Mouse (Mus musculus): ENCODE data around the gene Zbtb22. TPM values are rescaled to one million over a fixed set of nuclear protein-coding genes. Genes with fewer than 3 reads are reported as not detected.
"Not testable (repeated sequence)": the region's sequence is repeated elsewhere in the genome, so short reads cannot be mapped to it uniquely, and the experiment has no call there.

The Zbtb22 gene
- 11.4 and 12.5 TPM in 2 replicates for polyA plus RNA-seq (2015; fragmentation: Nextera tagmentation; extraction: Ambion mirVana)

- H3K27me3 ChIP-seq (ENCODE audit: control insufficient read depth, insufficient read depth, low read length): no peaks in the 10 kb centered on the region
- H3K4me3 ChIP-seq (replicated peaks; ENCODE audit: low read length): peak within 1 kb of the TSS; percentile 64
- no peaks in the 10 kb centered on the region for H3K9me3 ChIP-seq (replicated peaks; ENCODE audit: control insufficient read depth, low read length)
- peak within 1 kb of the TSS; percentile 76 for H3K9ac ChIP-seq (ENCODE audit: low read length)
- H3K36me3 ChIP-seq (ENCODE audit: control insufficient read depth, insufficient read depth, low read length): peaks cover 27% of the 10 kb centered on the region
- H3K4me1 ChIP-seq (ENCODE audit: control insufficient read depth, insufficient read depth, low read length): peaks cover 23% of the 10 kb centered on the region
- H3K4me2 ChIP-seq (ENCODE audit: low read depth, low read length): peak within 1 kb of the TSS; percentile 73
- H3K27ac ChIP-seq (ENCODE audit: low read length): peak within 1 kb of the TSS; percentile 83
- ATAC-seq (ENCODE audit: insufficient read depth, low FRiP score): peak; percentile 92
- under 1% methylated on average over 34 of the region's 34 CpGs for WGBS
Observed at GRCm38 (mm10) chr17:33915671-33916250, at the start of gene Zbtb22, which contains the start of gene Tapbp. Gene Zbtb22, plus strand, starts transcription at chr17:33915904. Gene Tapbp, plus strand, starts transcription at chr17:33915899.

- not testable (repeated sequence) for ATAC-seq (ENCODE audit: insufficient read depth, low FRiP score); H3K4me1 ChIP-seq (ENCODE audit: control insufficient read depth, insufficient read depth, low read length); H3K4me2 ChIP-seq (ENCODE audit: low read depth, low read length); H3K9ac ChIP-seq (ENCODE audit: low read length); H3K27me3 ChIP-seq (ENCODE audit: control insufficient read depth, insufficient read depth, low read length); H3K9me3 ChIP-seq (replicated peaks; ENCODE audit: control insufficient read depth, low read length); H3K4me3 ChIP-seq (replicated peaks; ENCODE audit: low read length); H3K36me3 ChIP-seq (ENCODE audit: control insufficient read depth, insufficient read depth, low read length); H3K27ac ChIP-seq (ENCODE audit: low read length)
- WGBS: 89% methylated on average over 4 of the region's 12 CpGs
Observed at GRCm38 (mm10) chr17:33873537-33873936, 42.2 kb upstream of the Zbtb22 start, which contains the start of gene Gm7029. Gene Gm7029, plus strand, starts transcription at chr17:33873837.

- no peak overlapping the region for H3K27ac ChIP-seq (ENCODE audit: low read length)
Observed at GRCm38 (mm10) chr17:33874411-33874810, 41.3 kb upstream of the Zbtb22 start.

GRCm38 (mm10) chr17:33875797-33876196 is 39.9 kb upstream of the Zbtb22 start:
- not testable (repeated sequence) for H3K4me3 ChIP-seq (replicated peaks; ENCODE audit: low read length); H3K4me1 ChIP-seq (ENCODE audit: control insufficient read depth, insufficient read depth, low read length); H3K36me3 ChIP-seq (ENCODE audit: control insufficient read depth, insufficient read depth, low read length); H3K27me3 ChIP-seq (ENCODE audit: control insufficient read depth, insufficient read depth, low read length); H3K9me3 ChIP-seq (replicated peaks; ENCODE audit: control insufficient read depth, low read length); H3K4me2 ChIP-seq (ENCODE audit: low read depth, low read length); H3K27ac ChIP-seq (ENCODE audit: low read length); ATAC-seq (ENCODE audit: insufficient read depth, low FRiP score); H3K9ac ChIP-seq (ENCODE audit: low read length)
- WGBS: 79% methylated on average over 5 of the region's 5 CpGs

More at GRCm38 (mm10) chr17:33874411-33874810, 41.3 kb upstream of the Zbtb22 start:
- 81% methylated on average over 11 of the region's 11 CpGs for WGBS
- H3K4me1 ChIP-seq (ENCODE audit: control insufficient read depth, insufficient read depth, low read length): no peaks in the 10 kb centered on the region
- no peaks in the 10 kb centered on the region for H3K9me3 ChIP-seq (replicated peaks; ENCODE audit: control insufficient read depth, low read length)
- no peak for ATAC-seq (ENCODE audit: insufficient read depth, low FRiP score)
- no peaks in the 10 kb centered on the region for H3K27me3 ChIP-seq (ENCODE audit: control insufficient read depth, insufficient read depth, low read length)
- H3K4me2 ChIP-seq (ENCODE audit: low read depth, low read length): no peak overlapping the region
- no peak overlapping the region for H3K4me3 ChIP-seq (replicated peaks; ENCODE audit: low read length)
- H3K36me3 ChIP-seq (ENCODE audit: control insufficient read depth, insufficient read depth, low read length): peaks cover 5% of the 10 kb centered on the region; the same call in 1 of the 2 replicates
- H3K9ac ChIP-seq (ENCODE audit: low read length): no peak overlapping the region

- not testable (repeated sequence) for H3K9me3 ChIP-seq (replicated peaks; ENCODE audit: control insufficient read depth, low read length); H3K4me2 ChIP-seq (ENCODE audit: low read depth, low read length); H3K9ac ChIP-seq (ENCODE audit: low read length); ATAC-seq (ENCODE audit: insufficient read depth, low FRiP score); H3K27ac ChIP-seq (ENCODE audit: low read length); H3K4me3 ChIP-seq (replicated peaks; ENCODE audit: low read length); H3K27me3 ChIP-seq (ENCODE audit: control insufficient read depth, insufficient read depth, low read length); H3K36me3 ChIP-seq (ENCODE audit: control insufficient read depth, insufficient read depth, low read length)
- H3K4me1 ChIP-seq (ENCODE audit: control insufficient read depth, insufficient read depth, low read length): peaks cover 12% of the 10 kb centered on the region
- WGBS: 92% methylated on average over 10 of the region's 11 CpGs
Observed at GRCm38 (mm10) chr17:33884320-33884719, 31.4 kb upstream of the Zbtb22 start.

GRCm38 (mm10) chr17:33887802-33888201 is 27.9 kb upstream of the Zbtb22 start:
- peaks cover 14% of the 10 kb centered on the region for H3K4me1 ChIP-seq (ENCODE audit: control insufficient read depth, insufficient read depth, low read length)
- 41% methylated on average over 2 of the region's 2 CpGs for WGBS
- not testable (repeated sequence) for H3K9me3 ChIP-seq (replicated peaks; ENCODE audit: control insufficient read depth, low read length); ATAC-seq (ENCODE audit: insufficient read depth, low FRiP score); H3K4me3 ChIP-seq (replicated peaks; ENCODE audit: low read length); H3K27ac ChIP-seq (ENCODE audit: low read length); H3K27me3 ChIP-seq (ENCODE audit: control insufficient read depth, insufficient read depth, low read length); H3K9ac ChIP-seq (ENCODE audit: low read length); H3K4me2 ChIP-seq (ENCODE audit: low read depth, low read length); H3K36me3 ChIP-seq (ENCODE audit: control insufficient read depth, insufficient read depth, low read length)

GRCm38 (mm10) chr17:33888230-33888629 is 27.5 kb upstream of the Zbtb22 start:
- not testable (repeated sequence) for ATAC-seq (ENCODE audit: insufficient read depth, low FRiP score); H3K4me3 ChIP-seq (replicated peaks; ENCODE audit: low read length); H3K4me2 ChIP-seq (ENCODE audit: low read depth, low read length); H3K9me3 ChIP-seq (replicated peaks; ENCODE audit: control insufficient read depth, low read length); H3K27me3 ChIP-seq (ENCODE audit: control insufficient read depth, insufficient read depth, low read length); H3K9ac ChIP-seq (ENCODE audit: low read length); H3K36me3 ChIP-seq (ENCODE audit: control insufficient read depth, insufficient read depth, low read length); H3K27ac ChIP-seq (ENCODE audit: low read length)
- peaks cover 14% of the 10 kb centered on the region for H3K4me1 ChIP-seq (ENCODE audit: control insufficient read depth, insufficient read depth, low read length)

- not testable (repeated sequence) for H3K27me3 ChIP-seq (ENCODE audit: control insufficient read depth, insufficient read depth, low read length); H3K36me3 ChIP-seq (ENCODE audit: control insufficient read depth, insufficient read depth, low read length); H3K27ac ChIP-seq (ENCODE audit: low read length); H3K9me3 ChIP-seq (replicated peaks; ENCODE audit: control insufficient read depth, low read length)
- Histone ChIP-seq H3K4me1 (ENCODE audit: control insufficient read depth, insufficient read depth, low read length) (peaks cover 14% of the 10 kb centered on the region), H3K4me3 (replicated peaks; ENCODE audit: low read length) (peak overlapping the region; percentile 65), H3K4me2 (ENCODE audit: low read depth, low read length) (peak overlapping the region; percentile 65), H3K9ac (ENCODE audit: low read length) (peak overlapping the region; percentile 80)
- WGBS: under 1% methylated on average over 44 of the region's 44 CpGs
- ATAC-seq (ENCODE audit: insufficient read depth, low FRiP score): peak; percentile 3
Observed at GRCm38 (mm10) chr17:33889941-33890532, 25.7 kb upstream of the Zbtb22 start.

- ATAC-seq (ENCODE audit: insufficient read depth, low FRiP score): peak; percentile 99
- H3K27ac ChIP-seq (ENCODE audit: low read length): no peak within 1 kb of the TSS; the same call in 1 of the 2 replicates
- WGBS: 0% methylated on average over 49 of the region's 49 CpGs
Observed at GRCm38 (mm10) chr17:33890533-33891059, 25.1 kb upstream of the Zbtb22 start, which contains the start of gene Kifc1. Gene Kifc1, minus strand, starts transcription at chr17:33890661.

More at GRCm38 (mm10) chr17:33890533-33891059, 25.1 kb upstream of the Zbtb22 start, which contains the start of gene Kifc1:
- H3K4me2 ChIP-seq (ENCODE audit: low read depth, low read length): peak within 1 kb of the TSS; percentile 65
- H3K36me3 ChIP-seq (ENCODE audit: control insufficient read depth, insufficient read depth, low read length): no peaks in the 10 kb centered on the region
- H3K4me1 ChIP-seq (ENCODE audit: control insufficient read depth, insufficient read depth, low read length): peaks cover 14% of the 10 kb centered on the region
- H3K9ac ChIP-seq (ENCODE audit: low read length): peak within 1 kb of the TSS; percentile 80
- peak within 1 kb of the TSS; percentile 65 for H3K4me3 ChIP-seq (replicated peaks; ENCODE audit: low read length)
- H3K27me3 ChIP-seq (ENCODE audit: control insufficient read depth, insufficient read depth, low read length): no peaks in the 10 kb centered on the region
- no peaks in the 10 kb centered on the region for H3K9me3 ChIP-seq (replicated peaks; ENCODE audit: control insufficient read depth, low read length)

Measured in stomach, embryonic 16.5 days (tissue).